Mouse (Mus musculus) heart, adult 2 months (tissue): Measurements from ENCODE around the gene Ugt1a7c. TPM values are rescaled to one million over a fixed set of nuclear protein-coding genes. Genes with fewer than 3 reads are reported as not detected.
A peak's percentile ranks its signal among the peaks of the same experiment; 100 is the strongest.

Experiments
- DNase-seq, 2 experiments: peaks; one replicate each; pipeline ENCODE4 v3.0.0; 2021
- H3K27ac ChIP-seq: fragments of 200-600 bp; 2 replicates; pipeline ENCODE4 v1.8.1; 2022
- H3K27me3 ChIP-seq: fragments of 200-500 bp; 2 replicates; pipeline ENCODE4 v1.6.1; 2012; ENCODE audit warnings: mild to moderate bottlenecking, low read length, inconsistent platforms, mixed read lengths; ENCODE audit not compliant: control insufficient read depth, insufficient read depth
- H3K36me3 ChIP-seq: fragments of 200-500 bp; 2 replicates; pipeline ENCODE4 v1.6.1; 2012; ENCODE audit warnings: low read length, inconsistent platforms; ENCODE audit not compliant: control insufficient read depth, insufficient read depth
- H3K4me1 ChIP-seq: fragments of 200-500 bp; 2 replicates; pipeline ENCODE4 v1.6.1; 2011; ENCODE audit warnings: low read length; ENCODE audit not compliant: control insufficient read depth, insufficient read depth
- H3K4me3 ChIP-seq: fragments of 200-600 bp; 2 replicates; pipeline ENCODE4 v1.8.1; 2022
- H3K79me2 ChIP-seq: fragments of 200-500 bp; replicated peaks from 2 replicates; pipeline ENCODE4 v1.6.1; 2012; ENCODE audit warnings: mild to moderate bottlenecking, inconsistent platforms, low read length, moderate library complexity, mixed read lengths; ENCODE audit not compliant: control insufficient read depth, insufficient read depth
- H3K9ac ChIP-seq: fragments of 200-500 bp; 2 replicates; pipeline ENCODE4 v1.6.1; 2012; ENCODE audit warnings: low read depth, mild to moderate bottlenecking, control low read depth, inconsistent platforms, low read length, mixed read lengths
- CTCF ChIP-seq: fragments of 200-600 bp; IDR thresholded peaks from 2 replicates; pipeline ENCODE4 v1.8.1; 2022; ENCODE audit warnings: antibody characterized with exemption, mild to moderate bottlenecking, moderate library complexity
- EP300 ChIP-seq: fragments of 200-500 bp; IDR thresholded peaks from 2 replicates; pipeline ENCODE4 v1.6.1; 2011; ENCODE audit warnings: low read depth, low read length, control low read depth; ENCODE audit not compliant: insufficient read depth
- POLR2A ChIP-seq: fragments of 200-500 bp; IDR thresholded peaks from 2 replicates; pipeline ENCODE4 v1.6.1; 2011; ENCODE audit warnings: mild to moderate bottlenecking, low read depth, low read length, control low read depth; ENCODE audit not compliant: insufficient read depth
- WGBS: fragments of 180-500 bp; shearing (Covaris S2); methylation state at CpG from one replicate; pipeline ENCODE4 v1.1.7; 2018; 5-methylcytosine and 5-hydroxymethylcytosine counted together
- intact Hi-C: fragments of 180-260 bp; cut with DNase I; formaldehyde crosslinking; loops from one replicate; pipeline ENCODE4 v1.15.1; 2025
- polyA plus RNA-seq: library from polyadenylated mRNA; depleted of rRNA; stranded (reverse); fragments of >200 nt; gene quantifications from 2 replicates; pipeline ENCODE4 v1.2.3, GENCODE M21; 2012
- total RNA-seq, 2 experiments: library from RNA; stranded (reverse); gene quantifications; 2 replicates each; pipeline ENCODE4 v1.2.3; 2021

Gene Ugt1a7c
- total and polyA plus RNA-seq, 3 experiments, result 0.70 to 1.2 (median 0.90) TPM

- Histone ChIP-seq H3K79me2 (no peaks in the 10 kb centered on the region), H3K9ac (no peak overlapping the region), H3K4me3 (no peak overlapping the region), H3K4me1 (no peaks in the 10 kb centered on the region), H3K27me3 (no peaks in the 10 kb centered on the region), H3K36me3 (no peaks in the 10 kb centered on the region), H3K27ac (no peak overlapping the region)
- peak in 1 of 2 experiments; percentile 22 for DNase-seq
- 60% methylated on average over 2 of the region's 2 CpGs for WGBS
- intact Hi-C loops, result no loop called here
- TF ChIP-seq CTCF (no peak), POLR2A (no peak), EP300 (no peak)
These were observed 119.1 kb downstream of the Ugt1a7c start for GRCm38 (mm10) chr1:88213766-88214461.

DNA sequence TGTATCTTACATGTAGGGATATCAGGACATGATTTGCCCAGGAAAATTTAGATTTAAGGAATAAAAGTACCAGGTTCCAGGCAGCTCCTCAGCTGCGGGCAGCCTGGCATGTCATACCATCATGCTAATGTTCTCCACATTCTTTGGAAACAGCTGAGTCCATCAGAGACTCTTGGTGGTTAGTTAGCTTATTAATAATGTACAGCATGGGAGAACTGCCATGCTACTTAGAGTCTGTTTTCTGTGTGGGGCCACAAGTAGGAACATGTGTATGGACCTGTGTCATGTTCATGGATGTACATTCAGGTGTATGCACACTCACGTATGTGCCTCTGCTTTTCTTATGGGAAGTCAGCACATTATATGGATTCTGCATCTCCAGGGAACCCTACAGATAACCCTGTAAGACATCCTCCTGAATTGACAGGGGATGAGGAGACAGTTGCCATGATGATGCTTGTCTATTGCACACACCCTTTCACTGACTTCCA lies 119.6 kb downstream of the Ugt1a7c start:
- Histone ChIP-seq H3K36me3 (no peaks in the 10 kb centered on the region), H3K27me3 (no peaks in the 10 kb centered on the region), H3K9ac (no peak overlapping the region), H3K4me1 (no peaks in the 10 kb centered on the region), H3K27ac (no peak overlapping the region), H3K4me3 (no peak overlapping the region), H3K79me2 (no peaks in the 10 kb centered on the region)
- DNase-seq, result no peak
- 68% methylated on average over 2 of the region's 2 CpGs for WGBS
- TF ChIP-seq CTCF (no peak), POLR2A (no peak), EP300 (no peak)
- intact Hi-C loops, result no loop called here

DNA sequence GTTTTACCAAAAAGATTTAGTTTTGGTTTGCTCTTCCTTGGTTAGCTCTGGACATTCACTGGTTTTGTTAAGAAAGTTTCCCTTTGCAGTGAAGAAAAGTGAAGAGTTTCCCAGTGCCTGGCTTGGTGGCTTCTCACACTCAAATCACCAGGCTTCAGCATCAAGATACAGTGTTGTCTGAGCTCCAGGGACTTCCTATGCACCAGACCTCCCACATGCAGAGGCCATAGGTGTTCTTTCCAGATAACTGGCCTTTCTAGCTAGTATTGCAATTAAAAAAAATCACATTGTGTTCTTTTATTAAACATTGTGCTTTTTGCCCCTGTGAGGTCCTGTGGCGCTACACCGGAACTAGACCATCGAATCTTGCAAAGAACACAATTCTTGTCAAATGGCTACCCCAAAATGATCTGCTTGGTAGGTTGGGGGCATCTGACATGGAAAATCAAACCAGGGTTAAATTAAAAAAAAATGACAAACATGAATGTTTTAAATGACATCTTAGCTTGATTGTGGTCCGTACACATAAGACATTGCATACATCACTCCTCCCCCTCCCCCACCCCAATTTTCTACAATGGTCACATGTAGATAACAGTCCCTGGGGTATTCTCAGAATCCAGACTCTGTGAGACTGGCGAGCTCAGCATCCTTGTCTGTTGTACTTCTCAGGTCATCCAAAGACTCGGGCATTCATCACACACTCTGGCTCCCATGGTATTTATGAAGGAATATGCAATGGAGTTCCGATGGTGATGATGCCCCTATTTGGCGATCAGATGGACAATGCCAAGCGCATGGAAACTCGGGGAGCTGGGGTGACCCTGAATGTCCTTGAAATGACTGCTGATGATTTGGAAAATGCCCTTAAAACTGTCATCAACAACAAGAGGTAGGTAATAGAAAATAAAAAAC lies 120.9 kb downstream of the Ugt1a7c start:
- DNase-seq, result no peak
- Histone ChIP-seq H3K4me1 (no peaks in the 10 kb centered on the region), H3K79me2 (no peaks in the 10 kb centered on the region), H3K4me3 (no peak overlapping the region), H3K36me3 (no peaks in the 10 kb centered on the region), H3K27me3 (no peaks in the 10 kb centered on the region), H3K9ac (no peak overlapping the region), H3K27ac (no peak overlapping the region)
- intact Hi-C loops, result no loop called here
- 61% methylated on average over 10 of the region's 10 CpGs for WGBS
- TF ChIP-seq POLR2A, result no peak
- TF ChIP-seq CTCF, result no peak
- no peak for TF ChIP-seq EP300

GRCm38 (mm10) chr1:88216551-88216950 lies 121.7 kb downstream of the Ugt1a7c start:
- Histone ChIP-seq H3K4me3 (no peak overlapping the region), H3K79me2 (no peaks in the 10 kb centered on the region), H3K36me3 (no peaks in the 10 kb centered on the region), H3K9ac (no peak overlapping the region), H3K27me3 (no peaks in the 10 kb centered on the region), H3K27ac (no peak overlapping the region), H3K4me1 (no peaks in the 10 kb centered on the region)
- WGBS, result 49% methylated on average over 2 of the region's 2 CpGs
- intact Hi-C loops, result no loop called here
- TF ChIP-seq CTCF (no peak), POLR2A (no peak), EP300 (no peak)
- no peak for DNase-seq

GRCm38 (mm10) chr1:88217144-88217543 lies 122.3 kb downstream of the Ugt1a7c start:
- no peak for TF ChIP-seq EP300
- no peak for TF ChIP-seq POLR2A
- TF ChIP-seq CTCF, result peak; percentile 31
- no peak overlapping the region for H3K4me3 ChIP-seq
- no peaks in the 10 kb centered on the region for H3K36me3 ChIP-seq
- no peaks in the 10 kb centered on the region for H3K4me1 ChIP-seq
- no peak overlapping the region for H3K9ac ChIP-seq
- DNase-seq, result peak in 1 of 2 experiments; percentile 20
- H3K27me3 ChIP-seq, result no peaks in the 10 kb centered on the region
- H3K27ac ChIP-seq, result no peak overlapping the region
- no peaks in the 10 kb centered on the region for H3K79me2 ChIP-seq
- 48% methylated on average over 2 of the region's 2 CpGs for WGBS
- intact Hi-C loops, result no loop called here

- H3K4me1 ChIP-seq, result no peaks in the 10 kb centered on the region
- no peak overlapping the region for H3K4me3 ChIP-seq
- no peaks in the 10 kb centered on the region for H3K79me2 ChIP-seq
- no peaks in the 10 kb centered on the region for H3K27me3 ChIP-seq
- H3K27ac ChIP-seq, result no peak overlapping the region
- whole genome bisulfite sequencing, result 34% methylated on average over 3 of the region's 3 CpGs
- H3K36me3 ChIP-seq, result no peaks in the 10 kb centered on the region
- H3K9ac ChIP-seq, result no peak overlapping the region
- no peak for DNase-seq
- intact Hi-C loops, result no loop called here
- TF ChIP-seq CTCF (no peak), EP300 (no peak), POLR2A (no peak)
These were observed 122.7 kb downstream of the Ugt1a7c start for GRCm38 (mm10) chr1:88217576-88217975.
